ENCODE assay signal across 8 mouse cellular contexts in genomic region chr1:167270342-167271111, GRCm38 (mm10). TPM values are rescaled to one million over a fixed set of nuclear protein-coding genes. Genes with fewer than 3 reads are reported as not detected.
DNase-seq lines count a peak whose midpoint lies in the region; ATAC-seq and TF ChIP-seq lines count a peak whose summit lies in the region.

No protein-coding gene starts in this region.

- H3K4me3 ChIP-seq in left cerebral cortex, adult 2 months, result peak overlapping the region; percentile 13; the same call in 1 of the 2 replicates
- peak overlapping the region; percentile 19 for H3K4me3 ChIP-seq in limb, embryonic 15.5 days
- H3K4me3 ChIP-seq in neural tube, embryonic 12.5 days, result no peak overlapping the region

- H3K9ac ChIP-seq in limb, embryonic 15.5 days, result no peak overlapping the region
- peak overlapping the region; percentile 38; the same call in 1 of the 2 replicates for H3K9ac ChIP-seq in neural tube, embryonic 12.5 days

- peak overlapping the region; percentile 50; the same call in 1 of the 2 replicates for H3K27ac ChIP-seq in left cerebral cortex, adult 2 months
- H3K27ac ChIP-seq in limb, embryonic 15.5 days, result peak overlapping the region; percentile 90
- H3K27ac ChIP-seq in neural tube, embryonic 12.5 days, result no peak overlapping the region

- H3K4me2 ChIP-seq in limb, embryonic 15.5 days, result peak overlapping the region; percentile 45
- peak overlapping the region; percentile 52 for H3K4me2 ChIP-seq in neural tube, embryonic 12.5 days (replicated peaks)

- H3K27me3 ChIP-seq in limb, embryonic 15.5 days, result no peaks in the 10 kb centered on the region
- H3K27me3 ChIP-seq in neural tube, embryonic 12.5 days (replicated peaks), result no peaks in the 10 kb centered on the region

- 14% methylated on average over 19 of the region's 19 CpGs for WGBS in limb, embryonic 15.5 days
- 9% methylated on average over 19 of the region's 19 CpGs for WGBS in neural tube, embryonic 12.5 days

- ATAC-seq in activated CD4-positive, CD25-positive, alpha-beta regulatory T cell, adult 4 months, result peak; percentile 49
- 0 out of 2 replicates have a peak, but pooled peaks have one; percentile 1 for ATAC-seq in granulocyte monocyte progenitor cell, adult 5-6 weeks (replicated peaks; ENCODE audit: poor library complexity, severe bottlenecking)
- ATAC-seq in limb, embryonic 15.5 days (ENCODE audit: insufficient number of reproducible peaks, low FRiP score, low TSS enrichment, low read depth), result peak; percentile 49; the same call in 1 of the 2 replicates
- peak; percentile 23 for ATAC-seq in neural tube, embryonic 12.5 days (ENCODE audit: low FRiP score, low read depth)

- no peaks in the 10 kb centered on the region for H3K9me3 ChIP-seq in limb, embryonic 15.5 days
- H3K9me3 ChIP-seq in neural tube, embryonic 12.5 days, result no peaks in the 10 kb centered on the region

- TF ChIP-seq CTCF in left cerebral cortex, adult 2 months (IDR thresholded peaks at IDR 0.05), result no peak

- no peak for DNase-seq in left cerebral cortex, adult 2 months (ENCODE audit: extremely low spot score in 1 of 2, low spot score in 2 of 2)
- no peak for DNase-seq in left cerebral cortex, adult 8-10 months (ENCODE audit: low spot score in 2 of 2)
- no peak for DNase-seq in adrenal gland, adult 18-20 months (ENCODE audit: low spot score in 2 of 2)
- no peak for DNase-seq in adrenal gland, adult 2 months

- peaks cover 51% of the 10 kb centered on the region for H3K4me1 ChIP-seq in limb, embryonic 15.5 days
- H3K4me1 ChIP-seq in neural tube, embryonic 12.5 days, result peaks cover 45% of the 10 kb centered on the region

- H3K36me3 ChIP-seq in limb, embryonic 15.5 days, result 0 out of 2 replicates have a peak, but pooled peaks cover 4% of the 10 kb centered on the region
- no peaks in the 10 kb centered on the region; the same call in 1 of the 2 replicates for H3K36me3 ChIP-seq in neural tube, embryonic 12.5 days

- intact Hi-C loops in left cerebral cortex, adult 2 months (cut with DNase I), result no loop called here

RNA-seq across cellular contexts. Expression of gene Uck2, which starts 14.6 kb away (rescaled TPM):
- total RNA-seq in left cerebral cortex, adult 2 months (2021), result 10 to 100 TPM; 30.9 to 42.1 TPM
- 10 to 100 TPM; 25.8 to 33.4 (median 29.2) TPM for total RNA-seq in left cerebral cortex, adult 8-10 months (2022)
- 10 to 100 TPM; 18.6 to 31.8 TPM for polyA plus RNA-seq in activated CD4-positive, CD25-positive, alpha-beta regulatory T cell, adult 4 months (2017; shearing (Covaris generic))
- total RNA-seq in granulocyte monocyte progenitor cell, adult 5-6 weeks (2014; fragmentation: Nextera tagmentation), result 181 and 224 TPM in 2 replicates
- 223 and 286 TPM in 2 replicates for total RNA-seq in granulocyte monocyte progenitor cell, adult 5-6 weeks (2017)
- 64.9 and 69.1 TPM in 2 replicates for polyA plus RNA-seq in limb, embryonic 15.5 days (2015; fragmentation: Nextera tagmentation; extraction: Ambion mirVana)
- 93.7 and 98.4 TPM in 2 replicates for polyA plus RNA-seq in neural tube, embryonic 12.5 days (2016; fragmentation: Nextera tagmentation; extraction: Ambion mirVana)
- 10 to 100 TPM; 57.8 to 76.8 TPM for total RNA-seq in adrenal gland, adult 18-20 months (2021)
- 100 to 1,000 TPM in 1 of 2 experiments, 10 to 100 TPM in 1; 39.5 to 107 TPM for total RNA-seq in adrenal gland, adult 2 months (2021)
- polyA plus RNA-seq in adrenal gland, adult 2 months (2012; rRNA removed), result 15.8 and 30.4 TPM in 2 replicates

RNA-seq across cellular contexts. Expression of gene Tmco1, which starts 37.7 kb away (rescaled TPM):
- 10 to 100 TPM; 43.2 to 50.3 TPM for total RNA-seq in left cerebral cortex, adult 2 months (2021)
- total RNA-seq in left cerebral cortex, adult 8-10 months (2022), result 10 to 100 TPM; 50.9 to 56.1 (median 53.0) TPM
- 100 to 1,000 TPM in 1 of 2 experiments, 10 to 100 TPM in 1; 94.8 to 120 TPM for polyA plus RNA-seq in activated CD4-positive, CD25-positive, alpha-beta regulatory T cell, adult 4 months (2017; shearing (Covaris generic))
- total RNA-seq in granulocyte monocyte progenitor cell, adult 5-6 weeks (2014; fragmentation: Nextera tagmentation), result 97.6 and 127 TPM in 2 replicates
- 170 and 172 TPM in 2 replicates for total RNA-seq in granulocyte monocyte progenitor cell, adult 5-6 weeks (2017)
- 92.8 and 104 TPM in 2 replicates for polyA plus RNA-seq in limb, embryonic 15.5 days (2015; fragmentation: Nextera tagmentation; extraction: Ambion mirVana)
- polyA plus RNA-seq in neural tube, embryonic 12.5 days (2016; fragmentation: Nextera tagmentation; extraction: Ambion mirVana), result 70.5 and 83.8 TPM in 2 replicates
- 100 to 1,000 TPM; 132 to 149 TPM for total RNA-seq in adrenal gland, adult 18-20 months (2021)
- total RNA-seq in adrenal gland, adult 2 months (2021), result 100 to 1,000 TPM; 141 to 146 TPM
- 58.7 and 83.4 TPM in 2 replicates for polyA plus RNA-seq in adrenal gland, adult 2 months (2012; rRNA removed)
